Mouse (Mus musculus): ENCODE measurements around the gene Lor.

Gene Lor

GRCm38 (mm10) chr3:92083042-92083441, at the start of gene Lor:
Gene Lor, minus strand, starts transcription at chr3:92083142.
- no peak for DNase-seq (ENCODE audit: low read depth, low spot score)

- DNase-seq (ENCODE audit: low read depth, low spot score): no peak
Observed at GRCm38 (mm10) chr3:92123847-92124246, 40.9 kb upstream of the Lor start, which contains the start of gene Prr9. Gene Prr9, minus strand, starts transcription at chr3:92123947.

- no peak for DNase-seq (ENCODE audit: low read depth, low spot score)
Observed at GRCm38 (mm10) chr3:92120902-92121301, 38.0 kb upstream of the Lor start.

- DNase-seq (ENCODE audit: low read depth, low spot score): peak; percentile 16
Observed at GRCm38 (mm10) chr3:92117930-92118329, 35.0 kb upstream of the Lor start.

GRCm38 (mm10) chr3:92111526-92111925, 28.6 kb upstream of the Lor start:
- no peak for DNase-seq (ENCODE audit: low read depth, low spot score)

- DNase-seq (ENCODE audit: low read depth, low spot score): peak; percentile 1
Observed at GRCm38 (mm10) chr3:92110790-92111189, 27.8 kb upstream of the Lor start.

GRCm38 (mm10) chr3:92106582-92106981, 23.6 kb upstream of the Lor start:
- DNase-seq (ENCODE audit: low read depth, low spot score): peak; percentile 69

- peak; percentile 38 for DNase-seq (ENCODE audit: low read depth, low spot score)
Observed at GRCm38 (mm10) chr3:92081285-92081931, 1.5 kb downstream of the Lor start.

GRCm38 (mm10) chr3:92080462-92081284, 2.3 kb downstream of the Lor start:
- DNase-seq (ENCODE audit: low read depth, low spot score): peak; percentile 53

GRCm38 (mm10) chr3:92050382-92051054, 32.4 kb downstream of the Lor start:
- DNase-seq (ENCODE audit: low read depth, low spot score): peak; percentile 35

GRCm38 (mm10) chr3:92033892-92034291, 49.0 kb downstream of the Lor start:
- no peak for DNase-seq (ENCODE audit: low read depth, low spot score)

GRCm38 (mm10) chr3:92033203-92033602, 49.7 kb downstream of the Lor start:
- DNase-seq (ENCODE audit: low read depth, low spot score): no peak
